Mouse (Mus musculus): ENCODE data around the gene Trim26. TPM values are rescaled to one million over a fixed set of nuclear protein-coding genes. Genes with fewer than 3 reads are reported as not detected.
"Not testable (repeated sequence)": the region's sequence is repeated elsewhere in the genome, so short reads cannot be mapped to it uniquely, and the experiment has no call there.

Gene Trim26
- polyA plus RNA-seq, 1 experiment = 49.5 TPM

DNA sequence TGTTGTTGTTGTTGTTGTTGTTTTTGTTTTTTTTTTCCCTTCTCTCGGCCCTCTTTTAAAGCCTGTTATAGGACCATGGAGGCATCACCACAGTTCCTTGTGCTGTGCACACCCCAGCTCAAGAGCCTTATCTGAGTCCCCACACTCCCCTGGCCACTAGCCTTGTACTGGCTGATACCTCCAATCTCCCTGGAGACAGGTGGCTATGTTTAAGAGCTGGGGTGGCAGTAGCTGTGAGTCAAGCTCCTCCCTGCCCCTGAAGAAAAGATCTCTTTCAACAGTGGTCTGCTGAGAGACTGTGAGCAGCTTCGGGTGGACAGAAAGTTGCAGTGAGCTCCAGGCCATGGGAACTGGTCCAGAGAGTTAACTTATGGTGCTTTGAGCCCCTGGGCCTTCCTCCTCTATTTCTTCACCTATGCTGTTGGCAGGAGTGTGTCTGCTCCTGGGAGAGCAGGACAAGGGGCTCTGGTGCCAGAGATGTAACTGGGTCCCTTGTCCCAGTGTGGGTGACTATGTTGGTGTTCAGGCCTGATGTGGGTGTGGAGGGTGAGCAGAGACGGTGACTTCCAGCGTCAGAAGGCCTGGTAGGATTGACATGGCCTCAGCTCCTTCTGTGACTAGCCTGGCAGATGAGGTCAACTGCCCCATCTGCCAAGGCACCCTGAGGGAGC is 32.5 kb downstream of the Trim26 start, which contains the start of gene Trim10:
Gene Trim10 (plus strand): TSS at position 291 of the 671 bp plus-strand sequence.
- TF ChIP-seq CTCF (IDR thresholded peaks at IDR 0.05; ENCODE audit: borderline replicate concordance, insufficient read depth, low read length) (no peak), POLR2A (IDR thresholded peaks at IDR 0.05; ENCODE audit: low read depth, low read length) (no peak)
- H3K4me1 ChIP-seq (ENCODE audit: control insufficient read depth, insufficient read depth, low read length) = peaks cover 2% of the 10 kb centered on the region
- H3K4me3 ChIP-seq (ENCODE audit: insufficient read depth, low read length) = no peak within 1 kb of the TSS
- no peak within 1 kb of the TSS for H3K27ac ChIP-seq (ENCODE audit: insufficient read depth, low read length)

DNA sequence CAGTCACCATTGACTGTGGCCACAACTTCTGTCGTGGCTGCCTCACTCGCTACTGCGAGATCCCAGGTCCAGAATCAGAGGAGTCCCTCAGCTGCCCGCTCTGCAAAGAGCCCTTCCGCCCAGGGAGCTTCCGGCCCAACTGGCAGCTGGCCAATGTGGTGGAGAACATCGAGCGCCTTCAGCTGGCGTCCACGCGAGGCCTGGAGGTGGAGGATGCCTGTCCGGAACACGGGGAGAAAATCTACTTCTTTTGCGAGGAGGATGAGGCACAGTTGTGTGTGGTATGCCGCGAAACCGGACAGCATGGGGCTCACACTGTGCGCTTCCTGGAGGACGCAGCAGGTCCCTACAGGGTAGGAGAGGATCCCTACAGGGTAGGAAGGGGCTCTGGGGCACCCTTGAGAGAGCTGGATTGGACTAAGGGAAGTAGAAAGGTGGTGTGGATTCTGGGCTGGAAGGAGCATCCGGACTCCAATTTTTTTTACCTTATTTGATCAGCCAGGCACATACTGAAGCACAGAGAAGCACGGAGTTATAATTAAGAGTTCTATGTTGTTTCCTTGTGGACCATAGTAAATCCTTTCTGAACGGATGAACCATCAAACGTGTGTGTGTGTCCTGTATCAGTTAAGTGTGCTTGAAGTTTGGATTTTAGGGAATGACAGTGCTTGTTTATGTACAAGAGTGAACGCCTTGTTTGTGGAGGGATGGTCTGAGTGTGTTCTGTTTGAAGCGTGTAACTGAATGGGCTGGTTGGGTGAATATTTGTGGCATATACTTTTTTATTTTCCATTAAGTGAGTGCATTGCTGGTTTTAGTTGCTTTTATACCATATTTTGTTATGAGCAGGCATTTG is 33.2 kb downstream of the Trim26 start:
- Histone ChIP-seq H3K4me1 (ENCODE audit: control insufficient read depth, insufficient read depth, low read length) (peaks cover 10% of the 10 kb centered on the region), H3K27ac (ENCODE audit: insufficient read depth, low read length) (no peak overlapping the region), H3K4me3 (ENCODE audit: insufficient read depth, low read length) (no peak overlapping the region)
- TF ChIP-seq CTCF (IDR thresholded peaks at IDR 0.05; ENCODE audit: borderline replicate concordance, insufficient read depth, low read length) (no peak), POLR2A (IDR thresholded peaks at IDR 0.05; ENCODE audit: low read depth, low read length) (no peak)

DNA sequence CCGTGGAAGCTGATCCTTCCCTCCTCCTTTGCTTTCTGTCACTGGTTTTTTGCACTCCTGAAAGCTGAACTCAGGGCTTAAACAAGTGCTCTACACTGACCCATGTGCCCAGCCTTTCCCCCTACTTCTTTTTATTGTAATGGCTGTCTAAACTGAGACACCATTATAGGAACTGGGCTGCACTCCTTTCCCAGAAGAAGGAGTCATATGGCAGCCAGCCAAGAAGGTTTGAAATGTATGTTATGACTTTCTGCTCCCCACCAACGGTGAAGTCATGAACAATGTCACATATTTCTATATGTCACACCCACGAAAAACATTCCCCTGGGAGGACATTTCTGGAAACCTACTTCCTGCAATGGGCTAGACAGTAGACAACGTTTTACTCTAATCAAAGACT is 37.7 kb downstream of the Trim26 start:
- peaks cover 13% of the 10 kb centered on the region for H3K4me1 ChIP-seq (ENCODE audit: control insufficient read depth, insufficient read depth, low read length)
- TF ChIP-seq POLR2A (IDR thresholded peaks at IDR 0.05; ENCODE audit: low read depth, low read length) (no peak), CTCF (IDR thresholded peaks at IDR 0.05; ENCODE audit: borderline replicate concordance, insufficient read depth, low read length) (no peak)

DNA sequence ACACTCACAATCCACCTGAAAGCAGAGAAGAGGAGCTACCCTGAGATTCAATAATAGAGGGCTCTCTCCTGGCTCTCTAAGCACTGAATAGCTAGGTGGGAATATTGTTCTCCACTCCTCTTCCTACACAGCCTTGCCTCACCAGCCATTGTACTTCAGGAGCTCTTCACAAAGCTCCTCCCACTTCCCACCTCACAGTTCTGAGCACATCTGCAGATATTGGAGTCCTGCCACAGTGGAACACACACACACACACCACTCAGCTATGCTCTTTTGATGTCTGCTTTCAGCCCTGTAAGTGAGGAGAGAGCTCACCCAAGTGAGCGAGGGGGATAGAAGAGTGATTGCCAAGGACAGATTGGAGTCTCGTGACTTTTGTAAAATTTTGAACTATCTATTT is 46.4 kb downstream of the Trim26 start:
- no peak overlapping the region for H3K27ac ChIP-seq (ENCODE audit: insufficient read depth, low read length)
- peaks cover 6% of the 10 kb centered on the region; the same call in 1 of the 2 replicates for H3K4me1 ChIP-seq (ENCODE audit: control insufficient read depth, insufficient read depth, low read length)
- no peak overlapping the region for H3K4me3 ChIP-seq (ENCODE audit: insufficient read depth, low read length)
- TF ChIP-seq CTCF (IDR thresholded peaks at IDR 0.05; ENCODE audit: borderline replicate concordance, insufficient read depth, low read length) (no peak), POLR2A (IDR thresholded peaks at IDR 0.05; ENCODE audit: low read depth, low read length) (no peak)

More for the DNA sequence above, 37.7 kb downstream of the Trim26 start:
- peak overlapping the region; percentile 56 for H3K27ac ChIP-seq (ENCODE audit: insufficient read depth, low read length)
- no peak overlapping the region for H3K4me3 ChIP-seq (ENCODE audit: insufficient read depth, low read length)

DNA sequence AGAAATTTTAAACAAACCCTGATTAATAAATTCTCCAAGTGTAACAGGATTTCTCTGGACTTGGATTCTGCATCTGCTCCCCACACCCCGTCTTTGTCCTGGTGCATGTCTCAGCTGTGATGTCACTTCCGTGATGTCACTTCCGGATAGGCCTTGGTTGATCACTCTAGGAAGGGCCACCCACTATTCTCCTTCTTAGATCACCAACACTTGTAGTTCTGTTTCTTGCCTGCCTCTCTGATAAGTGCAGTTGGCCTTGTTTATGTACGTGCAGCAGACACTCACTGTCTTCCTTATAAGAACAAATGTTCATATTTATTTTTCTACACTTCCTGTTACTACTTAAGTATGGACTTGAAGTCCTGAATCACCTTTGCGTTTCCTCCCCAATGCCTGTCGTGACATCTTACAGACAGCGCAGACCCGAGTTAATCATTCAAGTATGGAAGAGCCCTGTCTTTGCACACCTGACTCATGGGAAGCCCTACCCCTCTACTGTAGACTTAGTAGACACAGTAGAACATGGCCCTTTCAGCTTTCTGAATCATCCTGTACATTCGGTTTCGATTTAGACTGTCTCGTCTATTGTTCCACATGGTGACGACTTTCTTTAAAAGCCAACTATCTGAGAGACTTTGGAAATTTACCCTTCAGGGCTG is 48.3 kb downstream of the Trim26 start:
- Histone ChIP-seq H3K4me1 (ENCODE audit: control insufficient read depth, insufficient read depth, low read length) (peaks cover 6% of the 10 kb centered on the region; the same call in 1 of the 2 replicates), H3K4me3 (ENCODE audit: insufficient read depth, low read length) (no peak overlapping the region), H3K27ac (ENCODE audit: insufficient read depth, low read length) (no peak overlapping the region)
- TF ChIP-seq CTCF (IDR thresholded peaks at IDR 0.05; ENCODE audit: borderline replicate concordance, insufficient read depth, low read length) = no peak
- no peak for TF ChIP-seq POLR2A (IDR thresholded peaks at IDR 0.05; ENCODE audit: low read depth, low read length)

DNA sequence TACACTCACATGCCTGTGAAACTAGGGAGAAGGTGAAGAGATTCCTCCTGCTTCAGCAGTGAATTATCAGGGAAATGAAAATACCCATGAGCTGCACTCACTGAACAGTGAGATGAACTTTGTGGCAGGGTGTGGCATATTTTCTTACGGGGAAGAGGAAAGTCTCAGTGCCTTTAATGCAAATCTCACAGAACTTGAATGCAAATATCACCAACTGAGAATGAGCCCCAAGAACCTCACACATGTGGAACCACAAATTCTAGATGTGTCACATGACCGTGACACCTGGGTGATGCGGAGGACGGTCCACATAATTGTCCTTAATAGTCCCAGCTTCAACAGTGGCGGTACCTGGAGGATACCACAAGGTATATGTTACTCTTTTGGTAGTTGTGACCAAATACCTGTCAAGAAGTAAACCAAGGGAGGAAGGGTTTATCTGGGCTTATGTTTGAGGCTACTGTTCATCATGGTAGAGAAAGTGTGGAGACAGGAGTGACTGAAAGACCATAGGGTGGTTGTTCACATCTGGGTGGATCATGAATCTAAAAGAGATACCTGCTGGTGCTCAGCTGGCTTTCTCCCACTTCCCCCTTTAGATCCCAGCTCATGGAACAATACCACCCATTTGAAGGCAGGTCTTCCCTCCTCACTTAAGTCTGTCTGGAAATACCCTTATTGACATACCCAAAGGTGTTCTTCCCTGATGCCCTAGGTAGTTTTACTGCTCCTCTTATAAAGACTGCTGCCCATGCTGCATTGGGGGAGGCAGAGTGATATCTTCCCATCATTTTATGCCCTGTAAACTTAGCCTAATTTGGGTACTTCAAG is 53.4 kb downstream of the Trim26 start, which contains the start of gene Trim40:
Gene Trim40 (minus strand): TSS at position 51 of the 831 bp plus-strand sequence.
- H3K4me1 ChIP-seq (ENCODE audit: control insufficient read depth, insufficient read depth, low read length) = peaks cover 6% of the 10 kb centered on the region; the same call in 1 of the 2 replicates
- no peak within 1 kb of the TSS for H3K4me3 ChIP-seq (ENCODE audit: insufficient read depth, low read length)
- no peak within 1 kb of the TSS for H3K27ac ChIP-seq (ENCODE audit: insufficient read depth, low read length)
- no peak for TF ChIP-seq CTCF (IDR thresholded peaks at IDR 0.05; ENCODE audit: borderline replicate concordance, insufficient read depth, low read length)
- no peak for TF ChIP-seq POLR2A (IDR thresholded peaks at IDR 0.05; ENCODE audit: low read depth, low read length)

DNA sequence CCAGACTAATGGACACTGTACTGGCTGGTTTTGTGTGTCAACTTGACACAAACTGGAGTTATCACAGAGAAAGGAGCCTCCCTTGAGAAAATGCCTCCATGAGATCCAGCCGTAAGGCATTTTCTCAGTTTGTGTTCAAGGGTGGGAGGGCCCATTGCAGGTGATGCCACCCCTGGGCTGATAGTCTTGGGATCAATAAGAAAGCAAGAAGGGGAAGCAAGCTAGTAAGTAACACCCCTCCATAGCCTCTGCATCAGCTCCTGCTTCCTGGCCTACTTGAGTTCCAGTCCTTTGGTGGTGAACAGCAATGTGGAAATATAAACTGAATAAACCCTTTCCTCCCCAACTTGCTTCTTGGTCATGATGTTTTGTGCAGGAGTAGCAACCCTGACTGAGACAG is 54.6 kb downstream of the Trim26 start:
- H3K4me3 ChIP-seq (ENCODE audit: insufficient read depth, low read length); H3K27ac ChIP-seq (ENCODE audit: insufficient read depth, low read length); H3K4me1 ChIP-seq (ENCODE audit: control insufficient read depth, insufficient read depth, low read length): not testable (repeated sequence)

DNA sequence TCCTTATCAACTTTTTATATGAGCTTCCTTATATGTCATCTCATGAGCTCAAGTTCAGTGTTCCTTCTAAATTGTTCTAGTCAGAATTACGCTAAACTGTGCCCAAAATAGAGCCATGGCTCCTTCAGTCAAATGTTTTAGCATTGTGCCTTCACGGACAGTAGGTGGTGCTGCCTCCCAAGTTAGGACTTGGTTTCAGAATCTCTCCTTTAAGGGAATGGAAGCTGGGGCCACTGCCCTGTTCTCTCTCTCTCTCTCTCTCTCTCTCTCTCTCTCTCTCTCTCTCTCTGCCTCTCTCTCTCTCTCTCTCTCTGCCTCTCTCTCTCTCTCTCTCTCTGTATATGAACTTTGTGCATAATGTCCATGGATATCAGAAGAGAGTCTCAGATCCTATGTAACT is 55.4 kb downstream of the Trim26 start:
- H3K27ac ChIP-seq (ENCODE audit: insufficient read depth, low read length) = no peak overlapping the region
- no peak overlapping the region for H3K4me3 ChIP-seq (ENCODE audit: insufficient read depth, low read length)
- H3K4me1 ChIP-seq (ENCODE audit: control insufficient read depth, insufficient read depth, low read length) = no peaks in the 10 kb centered on the region
- no peak for TF ChIP-seq POLR2A (IDR thresholded peaks at IDR 0.05; ENCODE audit: low read depth, low read length)
- peak; percentile 27; the same call in 1 of the 2 replicates for TF ChIP-seq CTCF (IDR thresholded peaks at IDR 0.05; ENCODE audit: borderline replicate concordance, insufficient read depth, low read length)

DNA sequence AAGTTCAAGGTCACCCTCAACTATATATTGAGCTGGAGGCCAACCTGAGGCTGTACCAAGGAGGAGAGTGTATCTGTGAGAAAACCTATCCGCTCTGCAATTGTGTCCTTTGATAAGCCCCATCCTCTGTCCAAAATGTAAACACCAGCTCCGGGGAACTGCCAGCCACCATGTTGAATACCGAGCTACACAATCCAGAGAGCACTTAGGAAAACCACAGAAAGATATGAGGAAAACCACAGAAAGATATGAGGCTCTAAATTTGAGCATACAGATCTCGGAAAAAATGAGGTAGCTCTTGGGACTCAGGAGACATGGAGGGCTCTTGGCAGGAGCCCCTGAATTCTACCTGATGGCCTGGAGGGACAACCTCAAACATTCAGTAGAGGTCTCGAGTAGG is 56.5 kb downstream of the Trim26 start:
- Histone ChIP-seq H3K4me1 (ENCODE audit: control insufficient read depth, insufficient read depth, low read length) (no peaks in the 10 kb centered on the region), H3K27ac (ENCODE audit: insufficient read depth, low read length) (no peak overlapping the region), H3K4me3 (ENCODE audit: insufficient read depth, low read length) (no peak overlapping the region)
- no peak for TF ChIP-seq POLR2A (IDR thresholded peaks at IDR 0.05; ENCODE audit: low read depth, low read length)
- no peak for TF ChIP-seq CTCF (IDR thresholded peaks at IDR 0.05; ENCODE audit: borderline replicate concordance, insufficient read depth, low read length)
